Mouse (Mus musculus) stomach, postnatal 0 days (tissue): Measurements from ENCODE around the gene H2-M10.5. TPM values are rescaled to one million over a fixed set of nuclear protein-coding genes. Genes with fewer than 3 reads are reported as not detected.

Experiments used
- ATAC-seq: fragments of 200-750 bp; cut with Nextera tagmentation; 2 replicates; pipeline ENCODE4 v1.8.0; 2017; ENCODE audit not compliant: low FRiP score, low TSS enrichment
- DNase-seq: peaks from one replicate; pipeline ENCODE4 v3.0.0-alpha.2; 2016; ENCODE audit warnings: low spot score
- H3K27ac ChIP-seq: fragments of 300-500 bp; sonication (generic); replicated peaks from 2 replicates; pipeline ENCODE4 v1.5.1; 2014; ENCODE audit warnings: mild to moderate bottlenecking, control low read depth
- H3K27me3 ChIP-seq: fragments of 300-500 bp; sonication (generic); 2 replicates; pipeline ENCODE4 v1.6.1; 2014; ENCODE audit warnings: low read length; ENCODE audit not compliant: control insufficient read depth, insufficient read depth
- H3K36me3 ChIP-seq: fragments of 300-500 bp; sonication (generic); 2 replicates; pipeline ENCODE4 v1.6.1; 2014; ENCODE audit warnings: low read length, mixed read lengths; ENCODE audit not compliant: control insufficient read depth, insufficient read depth
- H3K4me1 ChIP-seq: fragments of 300-500 bp; sonication (generic); replicated peaks from 2 replicates; pipeline ENCODE4 v1.6.1; 2014; ENCODE audit warnings: antibody characterized with exemption; ENCODE audit not compliant: control insufficient read depth, insufficient read depth
- H3K4me2 ChIP-seq: fragments of 300-500 bp; sonication (generic); replicated peaks from 2 replicates; pipeline ENCODE4 v1.6.1; 2014; ENCODE audit warnings: low read depth, mild to moderate bottlenecking, control low read depth, moderate library complexity
- H3K4me3 ChIP-seq: fragments of 300-500 bp; sonication (generic); 2 replicates; pipeline ENCODE4 v1.5.1; 2014; ENCODE audit warnings: low read depth, low read length, control low read depth
- H3K9ac ChIP-seq: fragments of 300-500 bp; sonication (generic); 2 replicates; pipeline ENCODE4 v1.6.1; 2014; ENCODE audit warnings: mild to moderate bottlenecking, low read length, control low read depth, mixed read lengths
- H3K9me3 ChIP-seq: fragments of 300-500 bp; sonication (generic); 2 replicates; pipeline ENCODE4 v1.6.1; 2016; ENCODE audit warnings: low read length; ENCODE audit not compliant: control insufficient read depth
- CTCF ChIP-seq: IDR thresholded peaks from 2 replicates; pipeline ENCODE4 v1.5.1; 2016; ENCODE audit warnings: antibody characterized with exemption, low read depth, mild to moderate bottlenecking, moderate library complexity
- EP300 ChIP-seq: optimal IDR thresholded peaks from 2 replicates; pipeline ENCODE3; 2016; ENCODE audit warnings: antibody characterized with exemption
- WGBS: fragments of 180-500 bp; shearing (Covaris S2); extraction: QIAGEN DNeasy Blood & Tissue Kit; methylation state at CpG from one replicate; pipeline ENCODE4 v1.1.7; 2014; 5-methylcytosine and 5-hydroxymethylcytosine counted together
- polyA plus RNA-seq: library from polyadenylated mRNA; unstranded; fragments of >200 nt; fragmentation: Nextera tagmentation; extraction: Ambion mirVana; gene quantifications from 2 replicates; pipeline ENCODE4 v1.2.1, GENCODE M21; 2015

Gene H2-M10.5
- polyA plus RNA-seq, 1 experiment from 2014 or later, result not detected

DNA sequence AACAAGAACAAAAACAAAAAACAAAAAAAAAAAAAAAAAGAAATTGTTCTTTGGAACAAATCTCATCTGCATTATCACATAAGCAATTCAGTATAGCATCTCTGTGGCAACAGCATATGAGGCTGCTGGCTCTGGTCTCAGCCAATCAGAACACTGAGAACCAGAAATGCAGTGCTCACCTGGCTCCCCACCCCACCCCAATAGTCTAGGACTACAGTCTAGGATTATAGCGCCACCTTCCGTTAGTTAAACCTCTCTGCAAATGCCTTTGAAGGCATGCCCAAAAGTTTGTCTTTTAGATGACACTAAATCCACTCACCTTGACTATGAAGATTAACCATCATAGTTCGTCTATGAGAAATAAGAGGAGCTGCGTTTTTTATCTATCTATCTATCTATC, 52.8 kb downstream of the H2-M10.5 start:
- Histone ChIP-seq H3K9me3 (no peaks in the 10 kb centered on the region), H3K4me3 (no peak overlapping the region), H3K27ac (no peak overlapping the region), H3K9ac (no peak overlapping the region), H3K27me3 (no peaks in the 10 kb centered on the region), H3K4me1 (no peaks in the 10 kb centered on the region), H3K36me3 (no peaks in the 10 kb centered on the region), H3K4me2 (no peak overlapping the region)
- DNase-seq, result no peak
- TF ChIP-seq CTCF (peak; percentile 56), EP300 (no peak)
- 25% methylated on average over 4 of the region's 4 CpGs for WGBS
- peak; percentile 60; the same call in 1 of the 2 replicates for ATAC-seq

Other genes starting within 250 kb of the H2-M10.5 start
- gene H2-M11, start 225.8 kb upstream of the H2-M10.5 start, polyA plus RNA-seq, result not detected in 2 replicates
- gene H2-M9, start 130.2 kb upstream of the H2-M10.5 start, polyA plus RNA-seq, result not detected in 2 replicates
- gene H2-M1, start 100.7 kb upstream of the H2-M10.5 start, polyA plus RNA-seq, result not detected in 2 replicates
- gene H2-M10.6, start 39.3 kb downstream of the H2-M10.5 start, polyA plus RNA-seq, result not detected in 2 replicates
- 22.9 and 24.0 TPM in 2 replicates for gene Trim26, start 64.2 kb downstream of the H2-M10.5 start, polyA plus RNA-seq
- 2.0 and 2.1 TPM in 2 replicates for gene Trim15, start 94.3 kb downstream of the H2-M10.5 start, polyA plus RNA-seq
- gene Trim10, start 96.7 kb downstream of the H2-M10.5 start, polyA plus RNA-seq, result 0.28 and 0.32 TPM in 2 replicates
- 0.80 and 1.0 TPM in 2 replicates for gene Trim40, start 117.2 kb downstream of the H2-M10.5 start, polyA plus RNA-seq
- 1.4 and 1.8 TPM in 2 replicates for gene Trim31, start 125.2 kb downstream of the H2-M10.5 start, polyA plus RNA-seq
- 48.9 and 53.1 TPM in 2 replicates for gene Rnf39, start 170.0 kb downstream of the H2-M10.5 start, polyA plus RNA-seq
- gene Ppp1r11, start 178.8 kb downstream of the H2-M10.5 start, polyA plus RNA-seq, result 77.9 and 79.7 TPM in 2 replicates
- gene Znrd1, start 185.6 kb downstream of the H2-M10.5 start, polyA plus RNA-seq, result 49.4 and 58.6 TPM in 2 replicates
- gene Znrd1as, start 185.7 kb downstream of the H2-M10.5 start, polyA plus RNA-seq, result 4.5 and 5.2 TPM in 2 replicates
- gene 2410137M14Rik, start 208.3 kb downstream of the H2-M10.5 start, polyA plus RNA-seq, result not detected in 2 replicates
- 0.05 and 0.08 TPM in 2 replicates for gene H2-M5, start 216.6 kb downstream of the H2-M10.5 start, polyA plus RNA-seq
- 9.9 and 10.0 TPM in 2 replicates for gene Zfp57, start 228.3 kb downstream of the H2-M10.5 start, polyA plus RNA-seq